Mouse (Mus musculus) CH12.LX (cell line): Measurements from ENCODE around the gene Oit3. TPM values are rescaled to one million over a fixed set of nuclear protein-coding genes. Genes with fewer than 3 reads are reported as not detected.

Experiments
- DNase-seq: peaks from one replicate; pipeline ENCODE4 v3.0.0-alpha.2; 2013; ENCODE audit errors: extremely low read depth
- H3K27ac ChIP-seq: 2 replicates; pipeline ENCODE4 v1.5.1; 2012; ENCODE audit warnings: low read depth, mild to moderate bottlenecking, control low read depth, moderate library complexity; ENCODE audit not compliant: insufficient read depth
- H3K27me3 ChIP-seq: replicated peaks from 2 replicates; pipeline ENCODE3; 2012; ENCODE audit warnings: inconsistent platforms
- H3K36me3 ChIP-seq, 2 experiments: replicated peaks in 1 of 2; 2 replicates each; pipeline versions ENCODE3 to v1.6.1; 2012; ENCODE audit warnings: inconsistent platforms in 1 of 2, low read length in 1 of 2, mild to moderate bottlenecking in 1 of 2, mixed read lengths in 1 of 2, moderate library complexity in 1 of 2; ENCODE audit not compliant: control insufficient read depth in 1 of 2, insufficient read depth in 1 of 2
- H3K4me1 ChIP-seq, 2 experiments: 2 replicates each; pipeline ENCODE4 v1.6.1; 2012; ENCODE audit warnings: inconsistent platforms in 1 of 2, moderate library complexity in 1 of 2; ENCODE audit not compliant: insufficient read depth in 2 of 2, control insufficient read depth in 1 of 2
- H3K4me2 ChIP-seq: 2 replicates; pipeline ENCODE4 v1.6.1; 2012; ENCODE audit warnings: low read depth, mild to moderate bottlenecking, control low read depth; ENCODE audit not compliant: poor library complexity, insufficient read depth, severe bottlenecking
- H3K4me3 ChIP-seq, 3 experiments: fragments of 150-350 bp in 1 of 3; sonication (generic) in 1 of 3; replicated peaks in 1 of 3; 2 replicates each; pipeline versions ENCODE3 to v1.5.1; 2011 to 2012; ENCODE audit warnings: low read depth in 2 of 3, low read length in 2 of 3, mild to moderate bottlenecking in 2 of 3, moderate library complexity in 2 of 3, control low read depth in 1 of 3, improper control_type of control experiment in 1 of 3, inconsistent platforms in 1 of 3, mixed read lengths in 1 of 3; ENCODE audit not compliant: poor library complexity in 1 of 3
- H3K79me2 ChIP-seq: replicated peaks from 2 replicates; pipeline ENCODE4 v1.6.1; 2012; ENCODE audit warnings: mild to moderate bottlenecking, moderate library complexity; ENCODE audit not compliant: control insufficient read depth, poor library complexity, insufficient read depth, severe bottlenecking; ENCODE audit errors: extremely low read depth
- H3K9ac ChIP-seq: 2 replicates; pipeline ENCODE4 v1.6.1; 2012; ENCODE audit warnings: low read depth, mild to moderate bottlenecking, control low read depth, moderate library complexity; ENCODE audit not compliant: insufficient read depth
- H3K9me3 ChIP-seq: replicated peaks from 2 replicates; pipeline ENCODE3; 2012; ENCODE audit warnings: low read length, inconsistent platforms, mixed read lengths
- BHLHE40 ChIP-seq: IDR thresholded peaks from 2 replicates; pipeline ENCODE4 v1.6.1; 2011; ENCODE audit warnings: mild to moderate bottlenecking, low read depth, low read length, improper control_type of control experiment
- CHD1 ChIP-seq: IDR thresholded peaks from 2 replicates; pipeline ENCODE4 v1.6.1; 2012; ENCODE audit warnings: low read depth, low read length, improper control_type of control experiment, inconsistent platforms
- CTCF ChIP-seq, 2 experiments: IDR thresholded peaks in 1 of 2; conservative IDR thresholded peaks in 1 of 2; 2 replicates each; pipeline ENCODE4 v1.5.1; 2011 to 2012; ENCODE audit warnings: low read depth in 2 of 2, low read length in 2 of 2, improper control_type of control experiment in 1 of 2, inconsistent platforms in 1 of 2, mild to moderate bottlenecking in 1 of 2, moderate library complexity in 1 of 2
- E2F4 ChIP-seq: IDR thresholded peaks from 2 replicates; pipeline ENCODE4 v1.6.1; 2011; ENCODE audit warnings: low read depth, low read length, improper control_type of control experiment; ENCODE audit not compliant: insufficient replicate concordance
- ELF1 ChIP-seq: IDR thresholded peaks from 2 replicates; pipeline ENCODE4 v1.6.1; 2014; ENCODE audit warnings: low read depth, mild to moderate bottlenecking, inconsistent platforms, low read length, improper control_type of control experiment
- GABPA ChIP-seq: IDR thresholded peaks from 2 replicates; pipeline ENCODE4 v1.6.1; 2012; ENCODE audit warnings: low read depth, low read length, improper control_type of control experiment, inconsistent platforms; ENCODE audit not compliant: insufficient replicate concordance
- HCFC1 ChIP-seq: IDR thresholded peaks from 2 replicates; pipeline ENCODE4 v1.6.1; 2012; ENCODE audit warnings: low read depth, mild to moderate bottlenecking, inconsistent platforms, low read length, improper control_type of control experiment
- IRF4 ChIP-seq: IDR thresholded peaks from 2 replicates; pipeline ENCODE4 v1.6.1; 2014; ENCODE audit warnings: low read depth, mild to moderate bottlenecking, inconsistent platforms, low read length, improper control_type of control experiment
- JUND ChIP-seq: conservative IDR thresholded peaks from 2 replicates; pipeline ENCODE4 v1.6.1; 2011; ENCODE audit warnings: low read depth, low read length, improper control_type of control experiment
- MXI1 ChIP-seq: IDR thresholded peaks from 2 replicates; pipeline ENCODE4 v1.6.1; 2011; ENCODE audit warnings: mild to moderate bottlenecking, low read depth, low read length, improper control_type of control experiment
- NELFE ChIP-seq: IDR thresholded peaks from 2 replicates; pipeline ENCODE4 v1.6.1; 2011; ENCODE audit warnings: low read depth, low read length, improper control_type of control experiment
- NRF1 ChIP-seq: IDR thresholded peaks from 2 replicates; pipeline ENCODE4 v1.6.1; 2014; ENCODE audit warnings: low read depth, mild to moderate bottlenecking, inconsistent platforms, low read length, improper control_type of control experiment, moderate library complexity
- PAX5 ChIP-seq: IDR thresholded peaks from 2 replicates; pipeline ENCODE4 v1.6.1; 2012; ENCODE audit warnings: low read length, inconsistent platforms, mixed read lengths
- POLR2A ChIP-seq: IDR thresholded peaks from 2 replicates; pipeline ENCODE4 v1.6.1; 2011; ENCODE audit warnings: low read depth, mild to moderate bottlenecking, improper control_type of control experiment, low read length
- RCOR1 ChIP-seq: conservative IDR thresholded peaks from 2 replicates; pipeline ENCODE4 v1.6.1; 2012; ENCODE audit warnings: low read depth, mild to moderate bottlenecking, inconsistent platforms, low read length, improper control_type of control experiment
- SIN3A ChIP-seq: IDR thresholded peaks from 2 replicates; pipeline ENCODE4 v1.6.1; 2012; ENCODE audit warnings: low read length, improper control_type of control experiment, inconsistent platforms
- SMC3 ChIP-seq: IDR thresholded peaks from 2 replicates; pipeline ENCODE4 v1.6.1; 2011; ENCODE audit warnings: low read depth, low read length, improper control_type of control experiment
- TCF12 ChIP-seq: IDR thresholded peaks from 2 replicates; pipeline ENCODE4 v1.6.1; 2014; ENCODE audit warnings: low read depth, mild to moderate bottlenecking, inconsistent platforms, low read length, improper control_type of control experiment
- UBTF ChIP-seq: IDR thresholded peaks from 2 replicates; pipeline ENCODE4 v1.6.1; 2012; ENCODE audit warnings: low read depth, mild to moderate bottlenecking, inconsistent platforms, low read length, improper control_type of control experiment, moderate library complexity
- USF1 ChIP-seq: IDR thresholded peaks from 2 replicates; pipeline ENCODE4 v1.6.1; 2014; ENCODE audit warnings: low read depth, mild to moderate bottlenecking, inconsistent platforms, low read length, improper control_type of control experiment
- USF2 ChIP-seq: conservative IDR thresholded peaks from 2 replicates; pipeline ENCODE4 v1.6.1; 2011; ENCODE audit warnings: low read depth, low read length, improper control_type of control experiment
- ZC3H11A ChIP-seq: IDR thresholded peaks from 2 replicates; pipeline ENCODE4 v1.6.1; 2012; ENCODE audit warnings: low read depth, mild to moderate bottlenecking, inconsistent platforms, low read length, improper control_type of control experiment
- ZMIZ1 ChIP-seq: IDR thresholded peaks from 2 replicates; pipeline ENCODE4 v1.6.1; 2012; ENCODE audit warnings: low read depth, mild to moderate bottlenecking, inconsistent platforms, low read length, improper control_type of control experiment
- ZNF384 ChIP-seq: IDR thresholded peaks from 2 replicates; pipeline ENCODE4 v1.6.1; 2012; ENCODE audit warnings: low read depth, low read length, improper control_type of control experiment, inconsistent platforms
- dilution Hi-C: fragments of 300-500 bp; cut with MboI; formaldehyde crosslinking; loops from 2 replicates; pipeline ENCODE4 v1.14.3; 2020; ENCODE audit warnings: low sequenced_read_pairs; ENCODE audit not compliant: extremely low pct_unique_long_range_greater_than_20kb, extremely low pct_ligation_motif_present
- in situ Hi-C: fragments of 300-500 bp; cut with MboI; formaldehyde crosslinking; loops from 3 replicates; pipeline ENCODE4 v1.14.3; 2019; ENCODE audit warnings: low sequenced_read_pairs, low pct_ligation_motif_present, low pct_unique_long_range_greater_than_20kb, mixed read lengths
- polyA plus RNA-seq: library from polyadenylated mRNA; unstranded; fragments of >175 nt; gene quantifications from 2 replicates; pipeline ENCODE4 v1.2.1, GENCODE M21; 2012; ENCODE audit warnings: low read depth; ENCODE audit not compliant: insufficient read length
- total RNA-seq, 2 experiments: library from RNA; depleted of rRNA; stranded (reverse); fragments of 300-350 nt in 1 of 2; fragments of >200 nt in 1 of 2; gene quantifications; 2 replicates each; pipeline ENCODE4 v1.2.3; 2012 to 2014

Oit3 gene
- total and polyA plus RNA-seq, 3 experiments = 4.5 to 7.5 (median 7.1) TPM

DNA sequence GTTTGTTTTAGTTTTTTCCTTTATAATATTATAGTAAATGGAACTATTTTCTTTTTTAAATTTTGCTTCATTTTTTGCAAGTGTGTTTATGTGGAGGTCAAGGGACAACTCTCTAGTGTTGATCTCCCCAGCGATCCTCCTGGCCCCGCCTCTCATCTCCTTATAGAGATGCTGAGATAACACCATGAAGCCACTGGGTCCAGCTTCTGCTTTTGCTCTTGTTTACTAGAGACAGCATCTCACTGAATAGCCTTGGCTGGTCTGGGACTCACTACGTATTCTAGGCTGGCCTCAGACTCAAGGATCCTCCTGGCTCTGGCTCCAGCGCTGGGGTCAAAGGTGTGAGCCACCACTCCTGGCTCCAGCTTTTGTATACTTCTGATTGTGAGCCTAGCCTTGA is 22.1 kb downstream of the Oit3 start:
- TF ChIP-seq SIN3A = no peak
- no peak for TF ChIP-seq BHLHE40
- TF ChIP-seq ZC3H11A = no peak
- TF ChIP-seq CTCF (conservative IDR thresholded peaks at IDR 0.05 in 1 of 2, IDR thresholded peaks at IDR 0.05 in 1 of 2; ENCODE audit: low read depth in 2 of 2, low read length in 2 of 2) = no peak
- no peak for TF ChIP-seq HCFC1
- no peak for TF ChIP-seq USF2
- TF ChIP-seq SMC3 = no peak
- no peak for TF ChIP-seq NELFE
- no peak for TF ChIP-seq CHD1
- no peak for TF ChIP-seq POLR2A
- no peak for TF ChIP-seq UBTF
- no peak for TF ChIP-seq E2F4
- TF ChIP-seq MXI1 = no peak
- TF ChIP-seq ZMIZ1 = no peak
- no peak for TF ChIP-seq ZNF384
- TF ChIP-seq NRF1 = no peak
- no peak for TF ChIP-seq ELF1
- no peak for TF ChIP-seq JUND
- TF ChIP-seq, all 38 proteins: peak for 0
- no peak for DNase-seq
- Histone ChIP-seq H3K4me2 (no peak overlapping the region), H3K27ac (no peak overlapping the region), H3K79me2 (no peaks in the 10 kb centered on the region), H3K9me3 (no peaks in the 10 kb centered on the region), H3K4me1 (no peaks in the 10 kb centered on the region), H3K27me3 (no peaks in the 10 kb centered on the region), H3K36me3 (peaks cover 0 to 10% of the 10 kb centered on the region in 2 experiments), H3K9ac (no peak overlapping the region), H3K4me3 (no peak overlapping the region)
- dilution Hi-C loops (no loop called here), in situ Hi-C loops (no loop called here)

DNA sequence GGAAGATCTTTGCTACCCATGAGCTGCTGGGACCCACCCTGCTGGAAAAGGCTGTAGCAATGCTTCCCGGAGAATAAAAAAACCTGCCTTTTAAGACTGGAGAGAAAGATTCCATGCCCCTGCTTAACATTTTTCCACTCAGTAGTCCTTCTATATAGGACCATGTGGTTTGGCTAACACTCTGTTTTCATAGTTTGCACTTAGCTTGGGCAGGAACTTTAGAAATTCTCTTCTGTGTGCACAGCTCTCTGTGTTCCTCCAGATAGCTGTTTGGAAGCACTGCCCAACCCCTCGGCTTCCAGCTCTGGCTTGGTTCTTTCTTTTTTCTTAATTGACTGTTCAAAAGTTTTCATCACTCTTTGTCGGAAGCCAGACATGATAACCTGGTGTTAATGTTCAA is 25.0 kb downstream of the Oit3 start:
- no peak overlapping the region for H3K27ac ChIP-seq
- H3K79me2 ChIP-seq = no peaks in the 10 kb centered on the region
- in situ Hi-C loops (no loop called here), dilution Hi-C loops (no loop called here)
- H3K9me3 ChIP-seq = peaks cover 2% of the 10 kb centered on the region
- no peaks in the 10 kb centered on the region for H3K4me1 ChIP-seq
- H3K36me3 ChIP-seq = no peaks in the 10 kb centered on the region
- H3K27me3 ChIP-seq = no peaks in the 10 kb centered on the region
- no peak overlapping the region for H3K4me2 ChIP-seq
- no peak for DNase-seq
- no peak overlapping the region for H3K4me3 ChIP-seq
- H3K9ac ChIP-seq = no peak overlapping the region
- TF ChIP-seq TCF12 = no peak
- TF ChIP-seq MXI1 = no peak
- TF ChIP-seq SMC3 = no peak
- no peak for TF ChIP-seq ZNF384
- no peak for TF ChIP-seq JUND
- TF ChIP-seq SIN3A = no peak
- no peak for TF ChIP-seq RCOR1
- no peak for TF ChIP-seq NELFE
- no peak for TF ChIP-seq USF2
- no peak for TF ChIP-seq PAX5
- TF ChIP-seq IRF4 = no peak
- no peak for TF ChIP-seq USF1
- TF ChIP-seq GABPA = no peak
- TF ChIP-seq HCFC1 = no peak
- TF ChIP-seq, all 38 proteins: peak for 0
